Mouse (Mus musculus): ENCODE measurements around the gene Rb1.

DNA sequence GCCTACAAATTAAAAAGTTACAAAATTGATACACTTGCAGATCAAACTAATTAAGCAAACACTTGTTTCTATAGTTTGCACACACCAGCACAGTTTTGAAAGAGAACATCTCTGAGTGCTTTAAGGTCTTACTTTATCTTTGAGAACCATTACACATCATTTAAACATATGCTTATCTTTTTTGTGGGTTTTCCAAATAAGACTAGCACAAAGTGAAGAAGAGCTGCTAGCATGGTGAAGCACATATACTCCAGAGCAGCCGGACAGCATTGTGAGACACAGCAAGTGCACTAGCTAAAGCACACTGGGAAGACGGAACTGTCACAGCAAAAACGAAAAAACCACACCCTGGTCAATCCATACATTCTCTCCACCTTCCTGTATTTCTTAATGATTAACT is 3.5 kb downstream of the Rb1 start:
- TF ChIP-seq EP300 (optimal IDR thresholded peaks at IDR 0.05) (no peak), CTCF (IDR thresholded peaks at IDR 0.05; ENCODE audit: low read depth) (no peak)

Measured in stomach, postnatal 0 days (tissue).